Mouse (Mus musculus): ENCODE data around the gene Tmem59. TPM values are rescaled to one million over a fixed set of nuclear protein-coding genes. Genes with fewer than 3 reads are reported as not detected.

Tmem59 gene
- total and polyA plus RNA-seq, 3 experiments = 74.2 to 209 (median 89.2) TPM

- no peaks in the 10 kb centered on the region for H3K27me3 ChIP-seq (ENCODE audit: insufficient read depth, low read length)
- no peaks in the 10 kb centered on the region for H3K9me3 ChIP-seq (replicated peaks)
- ATAC-seq (ENCODE audit: extremely low read depth, insufficient number of reproducible peaks, low FRiP score, poor library complexity, severe bottlenecking) (no peak), DNase-seq (ENCODE audit: low spot score) (no peak)
- peaks cover 49% of the 10 kb centered on the region for H3K4me1 ChIP-seq (ENCODE audit: insufficient read depth, low read depth, low read length)
- H3K36me3 ChIP-seq (replicated peaks) = peaks cover 40% of the 10 kb centered on the region
- TF ChIP-seq TAL1 (conservative IDR thresholded peaks at IDR 0.05; ENCODE audit: low read depth, low read length) = no peak
- no peak for TF ChIP-seq CTCF (IDR thresholded peaks at IDR 0.05; ENCODE audit: low read depth, low read length)
- no peak for TF ChIP-seq GATA2 (IDR thresholded peaks at IDR 0.05; ENCODE audit: borderline replicate concordance, low read depth, low read length)
- no peak for TF ChIP-seq POLR2AphosphoS5 (IDR thresholded peaks at IDR 0.05; ENCODE audit: insufficient replicate concordance, low read depth, low read length)
- TF ChIP-seq GATA1 (IDR thresholded peaks at IDR 0.05; ENCODE audit: borderline replicate concordance, low read length) = no peak
- no peak overlapping the region for H3K4me3 ChIP-seq (ENCODE audit: low read depth, low read length)
Observed at GRCm38 (mm10) chr4:107248061-107248460, 69.9 kb downstream of the Tmem59 start.

- H3K27me3 ChIP-seq (ENCODE audit: insufficient read depth, low read length) = no peaks in the 10 kb centered on the region
- H3K36me3 ChIP-seq (replicated peaks) = peaks cover 28% of the 10 kb centered on the region
- ATAC-seq (ENCODE audit: extremely low read depth, insufficient number of reproducible peaks, low FRiP score, poor library complexity, severe bottlenecking) (no peak), DNase-seq (ENCODE audit: low spot score) (no peak)
- H3K4me3 ChIP-seq (ENCODE audit: low read depth, low read length) = no peak overlapping the region
- H3K9me3 ChIP-seq (replicated peaks) = no peaks in the 10 kb centered on the region
- no peak for TF ChIP-seq GATA2 (IDR thresholded peaks at IDR 0.05; ENCODE audit: borderline replicate concordance, low read depth, low read length)
- TF ChIP-seq CTCF (IDR thresholded peaks at IDR 0.05; ENCODE audit: low read depth, low read length) = no peak
- TF ChIP-seq POLR2AphosphoS5 (IDR thresholded peaks at IDR 0.05; ENCODE audit: insufficient replicate concordance, low read depth, low read length) = no peak
- no peak for TF ChIP-seq GATA1 (IDR thresholded peaks at IDR 0.05; ENCODE audit: borderline replicate concordance, low read length)
- TF ChIP-seq TAL1 (conservative IDR thresholded peaks at IDR 0.05; ENCODE audit: low read depth, low read length) = no peak
- peaks cover 50% of the 10 kb centered on the region for H3K4me1 ChIP-seq (ENCODE audit: insufficient read depth, low read depth, low read length)
Observed at GRCm38 (mm10) chr4:107249471-107249870, 71.3 kb downstream of the Tmem59 start.

GRCm38 (mm10) chr4:107250494-107250893 is 72.3 kb downstream of the Tmem59 start:
- peaks cover 21% of the 10 kb centered on the region for H3K36me3 ChIP-seq (replicated peaks)
- TF ChIP-seq POLR2AphosphoS5 (IDR thresholded peaks at IDR 0.05; ENCODE audit: insufficient replicate concordance, low read depth, low read length) (no peak), CTCF (IDR thresholded peaks at IDR 0.05; ENCODE audit: low read depth, low read length) (no peak; the same call in 1 of the 2 replicates), GATA1 (IDR thresholded peaks at IDR 0.05; ENCODE audit: borderline replicate concordance, low read length) (no peak), TAL1 (conservative IDR thresholded peaks at IDR 0.05; ENCODE audit: low read depth, low read length) (no peak), GATA2 (IDR thresholded peaks at IDR 0.05; ENCODE audit: borderline replicate concordance, low read depth, low read length) (no peak)
- H3K9me3 ChIP-seq (replicated peaks) = no peaks in the 10 kb centered on the region
- ATAC-seq (ENCODE audit: extremely low read depth, insufficient number of reproducible peaks, low FRiP score, poor library complexity, severe bottlenecking) (no peak), DNase-seq (ENCODE audit: low spot score) (peak; percentile 25)
- H3K4me3 ChIP-seq (ENCODE audit: low read depth, low read length) = no peak overlapping the region
- H3K4me1 ChIP-seq (ENCODE audit: insufficient read depth, low read depth, low read length) = peaks cover 55% of the 10 kb centered on the region
- H3K27me3 ChIP-seq (ENCODE audit: insufficient read depth, low read length) = no peaks in the 10 kb centered on the region

Other genes starting within 250 kb of the Tmem59 start
- gene Mrpl37, start 111.5 kb upstream of the Tmem59 start, total RNA-seq (2014; fragmentation: Nextera tagmentation) = 95.0 and 125 TPM in 2 replicates
- 50.0 and 50.4 TPM in 2 replicates for gene Mrpl37, start 111.5 kb upstream of the Tmem59 start, total RNA-seq (2017)
- 41.0 and 51.9 TPM in 2 replicates for gene Mrpl37, start 111.5 kb upstream of the Tmem59 start, polyA plus RNA-seq (2012)
- gene Cyb5rl, start 111.4 kb upstream of the Tmem59 start, total RNA-seq (2014; fragmentation: Nextera tagmentation) = 4.3 and 5.3 TPM in 2 replicates
- gene Cyb5rl, start 111.4 kb upstream of the Tmem59 start, total RNA-seq (2017) = 4.2 and 5.2 TPM in 2 replicates
- gene Cyb5rl, start 111.4 kb upstream of the Tmem59 start, polyA plus RNA-seq (2012) = 3.8 and 4.3 TPM in 2 replicates
- gene Cdcp2, start 81.5 kb upstream of the Tmem59 start, total RNA-seq (2014; fragmentation: Nextera tagmentation) = not detected in 2 replicates
- 0.06 and 0.11 TPM in 2 replicates for gene Cdcp2, start 81.5 kb upstream of the Tmem59 start, total RNA-seq (2017)
- gene Cdcp2, start 81.5 kb upstream of the Tmem59 start, polyA plus RNA-seq (2012) = not detected in 2 replicates
- gene Tceanc2, start 717 bp downstream of the Tmem59 start, total RNA-seq (2014; fragmentation: Nextera tagmentation) = 26.5 and 65.8 TPM in 2 replicates
- 15.1 and 15.8 TPM in 2 replicates for gene Tceanc2, start 717 bp downstream of the Tmem59 start, total RNA-seq (2017)
- gene Tceanc2, start 717 bp downstream of the Tmem59 start, polyA plus RNA-seq (2012) = 13.4 and 17.6 TPM in 2 replicates
- gene Ldlrad1, start 30.8 kb downstream of the Tmem59 start, total RNA-seq (2014; fragmentation: Nextera tagmentation) = 0.75 TPM in 1 of 2 replicates, not detected in the other
- gene Ldlrad1, start 30.8 kb downstream of the Tmem59 start, total RNA-seq (2017) = not detected in 2 replicates
- gene Ldlrad1, start 30.8 kb downstream of the Tmem59 start, polyA plus RNA-seq (2012) = not detected in 2 replicates
- 20.7 and 23.9 TPM in 2 replicates for gene Lrrc42, start 75.1 kb downstream of the Tmem59 start, total RNA-seq (2014; fragmentation: Nextera tagmentation)
- 13.1 and 15.0 TPM in 2 replicates for gene Lrrc42, start 75.1 kb downstream of the Tmem59 start, total RNA-seq (2017)
- gene Lrrc42, start 75.1 kb downstream of the Tmem59 start, polyA plus RNA-seq (2012) = 13.9 and 15.7 TPM in 2 replicates
- 37.5 and 44.7 TPM in 2 replicates for gene Hspb11, start 75.2 kb downstream of the Tmem59 start, total RNA-seq (2014; fragmentation: Nextera tagmentation)
- 31.0 and 33.8 TPM in 2 replicates for gene Hspb11, start 75.2 kb downstream of the Tmem59 start, total RNA-seq (2017)
- gene Hspb11, start 75.2 kb downstream of the Tmem59 start, polyA plus RNA-seq (2012) = 8.9 and 9.1 TPM in 2 replicates
- not detected in 2 replicates for gene Dio1, start 128.8 kb downstream of the Tmem59 start, total RNA-seq (2014; fragmentation: Nextera tagmentation)
- gene Dio1, start 128.8 kb downstream of the Tmem59 start, total RNA-seq (2017) = not detected in 2 replicates
- gene Dio1, start 128.8 kb downstream of the Tmem59 start, polyA plus RNA-seq (2012) = not detected in 2 replicates
- gene Yipf1, start 136.0 kb downstream of the Tmem59 start, total RNA-seq (2014; fragmentation: Nextera tagmentation) = 26.8 and 27.5 TPM in 2 replicates
- gene Yipf1, start 136.0 kb downstream of the Tmem59 start, total RNA-seq (2017) = 35.8 and 45.5 TPM in 2 replicates
- 8.8 and 13.4 TPM in 2 replicates for gene Yipf1, start 136.0 kb downstream of the Tmem59 start, polyA plus RNA-seq (2012)
- 139 and 144 TPM in 2 replicates for gene Ndc1, start 189.4 kb downstream of the Tmem59 start, total RNA-seq (2014; fragmentation: Nextera tagmentation)
- gene Ndc1, start 189.4 kb downstream of the Tmem59 start, total RNA-seq (2017) = 48.9 and 56.3 TPM in 2 replicates
- gene Ndc1, start 189.4 kb downstream of the Tmem59 start, polyA plus RNA-seq (2012) = 6.7 and 8.6 TPM in 2 replicates